Mouse (Mus musculus) forebrain, embryonic 14.5 days (tissue): ENCODE results near the gene Evi2. TPM values are rescaled to one million over a fixed set of nuclear protein-coding genes. Genes with fewer than 3 reads are reported as not detected.

Experiments
- ATAC-seq: fragments of 200-750 bp; cut with Nextera tagmentation; 2 replicates; pipeline ENCODE4 v1.8.0; 2017; ENCODE audit warnings: mild to moderate bottlenecking, moderate library complexity
- DNase-seq: peaks from one replicate; pipeline ENCODE4 v3.0.0-alpha.2; 2015; ENCODE audit warnings: low spot score
- H3K27ac ChIP-seq: fragments of 300-500 bp; sonication (generic); 2 replicates; pipeline ENCODE4 v1.5.1; 2014; ENCODE audit warnings: low read depth, mild to moderate bottlenecking, control low read depth, low read length, moderate library complexity
- H3K27me3 ChIP-seq: fragments of 300-500 bp; sonication (generic); replicated peaks from 2 replicates; pipeline ENCODE4 v1.6.1; 2014; ENCODE audit warnings: low read length, control low read depth, mixed read lengths; ENCODE audit not compliant: control insufficient read depth, insufficient read depth
- H3K36me3 ChIP-seq: fragments of 300-500 bp; sonication (generic); 2 replicates; pipeline ENCODE4 v1.6.1; 2014; ENCODE audit warnings: low read length, control low read depth; ENCODE audit not compliant: control insufficient read depth, insufficient read depth
- H3K4me1 ChIP-seq: fragments of 300-500 bp; sonication (generic); 2 replicates; pipeline ENCODE4 v1.6.1; 2014; ENCODE audit warnings: antibody characterized with exemption, low read length, control low read depth; ENCODE audit not compliant: control insufficient read depth, insufficient read depth
- H3K4me2 ChIP-seq: fragments of 300-500 bp; sonication (generic); 2 replicates; pipeline ENCODE4 v1.6.1; 2014; ENCODE audit warnings: mild to moderate bottlenecking, control low read depth, low read length
- H3K4me3 ChIP-seq: fragments of 300-500 bp; sonication (generic); 2 replicates; pipeline ENCODE4 v1.5.1; 2014; ENCODE audit warnings: low read depth, low read length, control low read depth
- H3K9ac ChIP-seq: fragments of 300-500 bp; sonication (generic); 2 replicates; pipeline ENCODE4 v1.6.1; 2014; ENCODE audit warnings: mild to moderate bottlenecking, low read length, control low read depth, moderate library complexity
- H3K9me3 ChIP-seq: fragments of 300-500 bp; sonication (generic); replicated peaks from 2 replicates; pipeline ENCODE4 v1.6.1; 2016; ENCODE audit warnings: low read length, control low read depth, mixed read lengths; ENCODE audit not compliant: control insufficient read depth
- WGBS: fragments of 180-500 bp; shearing (Covaris S2); extraction: QIAGEN DNeasy Blood & Tissue Kit; methylation state at CpG from one replicate; pipeline ENCODE4 v1.1.7; 2014; 5-methylcytosine and 5-hydroxymethylcytosine counted together
- polyA plus RNA-seq: library from polyadenylated mRNA; unstranded; fragments of >200 nt; fragmentation: Nextera tagmentation; extraction: Ambion mirVana; gene quantifications from 2 replicates; pipeline ENCODE4 v1.2.1, GENCODE M21; 2014

Gene Evi2
- polyA plus RNA-seq, 1 experiment from 2014 or later, result 0.24 TPM

DNA sequence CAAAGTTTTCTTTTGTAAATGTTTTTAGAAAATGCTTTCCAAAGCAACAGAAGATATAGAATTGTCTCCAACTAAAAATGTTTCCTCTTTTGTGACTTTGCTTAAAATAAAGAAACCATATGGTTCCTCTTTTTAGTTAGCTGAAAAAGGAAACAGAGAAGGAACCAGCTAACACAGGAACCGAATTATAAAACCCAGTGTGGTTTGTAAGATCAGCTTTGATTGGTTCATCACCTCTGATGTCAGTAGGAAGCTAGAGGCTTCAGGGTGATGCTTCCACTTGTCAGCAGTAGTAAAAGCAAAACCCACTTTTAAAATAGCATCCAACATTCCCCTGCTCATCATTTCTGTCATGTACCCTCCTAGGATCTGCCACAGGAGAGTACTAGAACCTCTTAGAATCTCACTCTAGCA lies 10.5 kb downstream of the Evi2 start:
- H3K27me3 ChIP-seq, result no peaks in the 10 kb centered on the region
- H3K4me3 ChIP-seq, result no peak overlapping the region
- H3K9me3 ChIP-seq, result no peaks in the 10 kb centered on the region
- no peak overlapping the region for H3K9ac ChIP-seq
- no peak for DNase-seq
- no peaks in the 10 kb centered on the region for H3K36me3 ChIP-seq
- no peak overlapping the region for H3K4me2 ChIP-seq
- WGBS, result 77% methylated on average over 1 of the region's 1 CpGs
- no peak for ATAC-seq
- H3K27ac ChIP-seq, result no peak overlapping the region
- H3K4me1 ChIP-seq, result no peaks in the 10 kb centered on the region

DNA sequence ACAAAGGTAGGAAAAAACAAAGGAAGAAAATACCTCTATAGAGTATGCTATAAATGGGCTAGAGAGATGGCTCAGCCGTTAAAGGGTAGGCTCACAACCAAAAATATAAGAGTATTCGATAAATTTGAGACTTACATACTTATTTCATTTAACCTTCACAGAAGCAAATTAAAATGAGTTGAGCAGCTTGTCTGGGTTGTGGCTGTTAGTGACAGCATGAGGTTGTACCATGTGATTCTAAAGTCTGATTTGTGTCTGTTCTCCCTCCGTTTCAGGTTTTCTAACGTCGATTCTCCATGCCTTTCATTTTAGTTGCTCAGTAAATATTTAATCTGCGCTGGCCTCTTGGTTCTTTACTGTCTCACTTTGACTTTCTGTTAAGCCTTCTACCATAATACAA lies 11.1 kb downstream of the Evi2 start:
- Histone ChIP-seq H3K4me1 (no peaks in the 10 kb centered on the region), H3K9ac (no peak overlapping the region), H3K4me3 (no peak overlapping the region), H3K4me2 (no peak overlapping the region), H3K36me3 (no peaks in the 10 kb centered on the region), H3K9me3 (no peaks in the 10 kb centered on the region), H3K27ac (no peak overlapping the region), H3K27me3 (no peaks in the 10 kb centered on the region)
- 90% methylated on average over 6 of the region's 6 CpGs for WGBS
- ATAC-seq (no peak), DNase-seq (no peak)

DNA sequence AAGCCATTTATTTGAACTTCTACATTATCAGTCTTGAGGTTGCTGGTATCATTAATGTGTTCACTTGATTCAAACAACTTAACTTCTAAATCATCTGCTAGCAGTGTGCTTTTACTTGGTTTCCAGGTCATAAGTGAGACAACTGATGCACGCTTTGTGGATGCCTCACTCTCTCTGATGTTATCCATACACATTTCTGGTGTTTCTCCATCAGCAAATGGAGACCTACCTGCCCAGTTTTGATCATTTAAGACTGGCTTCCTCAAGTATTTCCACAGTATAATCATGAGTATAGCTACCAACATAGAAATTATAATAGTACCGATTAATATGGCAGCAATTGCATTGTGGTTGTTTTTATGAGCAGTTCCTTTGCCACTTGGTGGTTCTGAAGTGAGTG lies 14.6 kb downstream of the Evi2 start:
- Histone ChIP-seq H3K9ac (no peak overlapping the region), H3K27me3 (no peaks in the 10 kb centered on the region), H3K4me3 (no peak overlapping the region), H3K27ac (no peak overlapping the region), H3K4me1 (no peaks in the 10 kb centered on the region), H3K9me3 (no peaks in the 10 kb centered on the region), H3K36me3 (no peaks in the 10 kb centered on the region), H3K4me2 (no peak overlapping the region)
- WGBS, result 95% methylated on average over 2 of the region's 2 CpGs
- DNase-seq, result no peak
- ATAC-seq, result no peak

DNA sequence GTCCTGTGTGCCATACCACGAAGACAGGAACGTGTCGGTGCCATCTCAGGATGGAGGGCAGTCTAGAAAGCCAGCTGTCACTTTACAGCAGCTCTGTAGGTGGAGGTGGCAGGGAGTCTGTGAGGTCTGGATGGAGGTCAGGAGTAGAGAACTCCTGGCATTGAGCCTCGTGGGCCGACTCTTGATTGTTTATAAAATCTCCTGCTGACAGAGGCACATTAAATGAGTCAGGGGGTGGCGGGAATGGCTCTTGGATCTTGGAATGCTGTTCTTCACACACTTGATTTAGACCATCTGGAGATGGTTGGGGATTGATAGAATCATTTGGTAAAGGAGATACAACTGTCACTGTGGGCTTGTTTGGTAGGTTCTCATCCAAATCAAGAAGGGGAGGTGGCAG lies 15.1 kb downstream of the Evi2 start:
- DNase-seq, result no peak
- 78% methylated on average over 6 of the region's 6 CpGs for WGBS
- no peak overlapping the region for H3K4me2 ChIP-seq

DNA sequence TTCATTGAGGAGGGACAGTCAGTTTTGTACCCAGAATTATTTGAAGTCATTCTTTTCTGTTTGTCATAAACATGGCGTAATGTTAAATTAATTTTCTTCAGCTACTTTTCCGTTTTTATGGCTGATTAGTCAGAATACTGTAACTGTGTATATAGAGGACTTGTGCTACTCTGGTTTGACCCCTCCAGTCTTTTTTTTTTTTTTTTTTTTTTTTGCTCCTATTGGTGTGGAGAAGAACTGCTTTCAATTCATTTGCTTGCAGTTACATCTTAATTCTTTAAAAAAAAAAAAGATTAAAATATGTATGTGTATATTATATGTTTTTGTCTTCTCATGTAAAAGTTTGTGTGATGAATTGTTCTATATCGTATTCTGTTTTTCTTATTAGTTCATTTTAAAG lies 18.4 kb downstream of the Evi2 start:
- Histone ChIP-seq H3K9ac (no peak overlapping the region), H3K4me3 (no peak overlapping the region), H3K27ac (no peak overlapping the region), H3K9me3 (no peaks in the 10 kb centered on the region), H3K4me2 (no peak overlapping the region), H3K36me3 (no peaks in the 10 kb centered on the region), H3K27me3 (no peaks in the 10 kb centered on the region), H3K4me1 (no peaks in the 10 kb centered on the region)
- ATAC-seq (no peak), DNase-seq (no peak)
- WGBS, result 92% methylated on average over 3 of the region's 3 CpGs

More for the DNA sequence above, 15.1 kb downstream of the Evi2 start:
- no peak overlapping the region for H3K27ac ChIP-seq
- no peaks in the 10 kb centered on the region for H3K27me3 ChIP-seq
- no peaks in the 10 kb centered on the region for H3K4me1 ChIP-seq
- no peak for ATAC-seq
- no peak overlapping the region for H3K9ac ChIP-seq
- H3K9me3 ChIP-seq, result no peaks in the 10 kb centered on the region
- no peak overlapping the region for H3K4me3 ChIP-seq
- H3K36me3 ChIP-seq, result no peaks in the 10 kb centered on the region

DNA sequence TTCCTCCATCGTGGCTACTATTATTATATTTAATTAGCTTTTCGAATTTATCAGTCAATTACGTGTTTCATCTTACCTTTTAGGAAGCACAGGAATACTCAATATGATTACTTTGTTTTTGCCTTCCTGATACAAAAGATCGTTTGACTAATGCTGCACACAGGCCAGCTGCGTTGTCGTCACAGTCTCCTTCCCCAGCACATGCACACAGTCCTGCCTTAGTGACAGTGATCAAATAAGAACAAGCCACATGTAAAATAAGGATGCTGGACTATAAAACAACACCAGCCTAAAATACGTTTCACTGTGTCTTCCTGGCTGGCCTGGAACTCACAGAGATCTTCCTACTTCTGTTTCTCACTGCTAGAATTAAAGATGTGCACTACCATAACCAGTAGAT lies 25.9 kb downstream of the Evi2 start:
- Histone ChIP-seq H3K36me3 (no peaks in the 10 kb centered on the region), H3K4me1 (peaks cover 8% of the 10 kb centered on the region), H3K9ac (no peak overlapping the region), H3K4me3 (no peak overlapping the region), H3K27me3 (no peaks in the 10 kb centered on the region), H3K4me2 (no peak overlapping the region), H3K27ac (no peak overlapping the region), H3K9me3 (no peaks in the 10 kb centered on the region)
- DNase-seq, result no peak
- no peak for ATAC-seq
- WGBS, result 60% methylated on average over 7 of the region's 7 CpGs

DNA sequence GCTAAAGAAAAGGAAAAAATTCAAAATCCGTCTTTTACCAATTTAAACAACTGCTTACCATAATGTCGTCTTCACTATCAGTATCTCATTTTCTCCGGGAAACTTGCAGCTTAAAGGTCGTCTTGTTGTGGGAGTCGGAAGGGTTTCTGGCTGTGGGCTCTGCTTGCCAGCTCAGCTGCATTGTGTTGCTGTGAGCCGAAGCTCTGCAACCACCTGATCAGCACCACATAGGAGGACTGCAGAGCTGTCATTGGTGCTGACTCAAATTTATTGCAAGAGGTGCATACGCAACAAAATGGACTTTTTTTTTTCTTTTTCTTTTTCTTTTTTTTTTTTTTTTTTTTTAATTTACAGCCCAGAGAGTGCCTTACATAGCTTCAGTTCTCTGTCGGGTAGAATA lies 26.5 kb downstream of the Evi2 start, which contains the start of gene Omg:
Gene Omg, minus strand, starts transcription at position 240 of the 400 bp plus-strand sequence.
- H3K27ac ChIP-seq, result 0 out of 2 replicates have a peak within 1 kb of the TSS, but pooled peaks have one; percentile 14
- H3K36me3 ChIP-seq, result no peaks in the 10 kb centered on the region
- H3K4me3 ChIP-seq, result no peak within 1 kb of the TSS
- H3K9ac ChIP-seq, result no peak within 1 kb of the TSS
- peaks cover 8% of the 10 kb centered on the region for H3K4me1 ChIP-seq
- H3K27me3 ChIP-seq, result no peaks in the 10 kb centered on the region
- ATAC-seq (peak; percentile 63; the same call in 1 of the 2 replicates), DNase-seq (peak; percentile 68)
- no peaks in the 10 kb centered on the region for H3K9me3 ChIP-seq
- no peak within 1 kb of the TSS; the same call in 1 of the 2 replicates for H3K4me2 ChIP-seq
- 18% methylated on average over 8 of the region's 8 CpGs for WGBS

DNA sequence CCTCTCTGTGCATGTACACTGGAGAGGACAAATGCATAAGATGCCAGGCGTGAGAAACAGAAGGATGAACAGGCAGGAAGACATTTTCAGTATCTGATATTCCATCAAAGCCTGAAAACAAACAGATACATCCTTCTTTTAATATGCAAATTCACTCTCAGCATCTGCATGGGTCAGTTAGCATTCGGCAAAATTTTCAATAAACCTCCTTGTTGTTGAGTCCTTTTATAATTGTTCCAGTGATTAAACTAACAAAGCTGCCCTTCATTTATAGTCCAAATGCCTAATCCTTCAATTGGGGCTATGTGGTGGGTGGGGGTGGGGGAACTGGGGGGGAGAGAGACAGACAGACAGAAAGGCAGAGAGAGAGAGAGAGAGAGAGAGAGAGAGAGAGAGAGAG lies 27.5 kb downstream of the Evi2 start:
- no peaks in the 10 kb centered on the region for H3K27me3 ChIP-seq
- no peak overlapping the region for H3K9ac ChIP-seq
- WGBS, result 6% methylated on average over 2 of the region's 2 CpGs
- 0 out of 2 replicates have a peak overlapping the region, but pooled peaks have one; percentile 14 for H3K27ac ChIP-seq
- H3K4me3 ChIP-seq, result no peak overlapping the region
- no peak for ATAC-seq
- H3K9me3 ChIP-seq, result no peaks in the 10 kb centered on the region
- H3K36me3 ChIP-seq, result no peaks in the 10 kb centered on the region
- H3K4me2 ChIP-seq, result no peak overlapping the region
- peak; percentile 24 for DNase-seq
- H3K4me1 ChIP-seq, result peaks cover 8% of the 10 kb centered on the region

DNA sequence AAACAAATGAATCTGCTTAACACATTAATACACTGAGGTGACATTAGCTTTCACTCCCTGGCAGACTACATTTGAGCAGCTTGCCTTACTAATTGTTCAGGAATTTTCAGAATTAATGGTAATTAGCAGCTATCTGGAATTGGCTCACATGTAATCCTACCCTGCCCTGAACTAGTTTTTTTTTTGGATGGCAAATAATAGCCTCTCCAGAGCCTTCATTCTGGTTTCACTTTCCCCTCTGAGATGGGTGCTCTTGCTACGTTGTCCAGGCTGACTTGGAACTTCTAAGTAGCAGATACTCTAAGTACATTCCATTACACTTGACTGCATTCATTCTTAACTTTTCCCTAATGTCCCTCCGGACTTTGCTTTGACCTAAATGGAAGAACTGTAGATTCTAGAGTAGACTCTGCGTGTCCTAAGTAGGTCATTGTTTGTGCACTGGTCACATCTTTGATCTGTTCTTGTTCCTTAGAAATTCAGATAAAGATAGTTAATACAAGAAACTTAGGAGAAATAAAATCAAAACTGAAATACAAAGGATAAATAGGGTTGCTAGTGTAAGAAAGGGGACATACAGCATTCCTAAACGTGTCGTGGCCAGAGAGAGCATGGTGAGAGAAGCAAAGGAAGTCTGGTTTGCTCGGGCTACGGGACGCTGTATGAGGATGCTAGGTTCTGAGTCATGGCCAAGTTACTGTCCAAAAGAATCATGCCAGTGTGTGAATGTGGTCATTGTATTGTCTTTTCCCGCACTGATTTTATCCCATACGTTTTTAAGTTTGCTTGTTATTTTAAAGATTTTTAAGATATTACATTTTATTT lies 35.2 kb downstream of the Evi2 start:
- WGBS, result 49% methylated on average over 10 of the region's 10 CpGs
- Histone ChIP-seq H3K4me3 (no peak overlapping the region), H3K4me2 (no peak overlapping the region; the same call in 1 of the 2 replicates), H3K27me3 (no peaks in the 10 kb centered on the region), H3K27ac (no peak overlapping the region; the same call in 1 of the 2 replicates), H3K4me1 (peaks cover 9% of the 10 kb centered on the region), H3K9ac (no peak overlapping the region), H3K9me3 (no peaks in the 10 kb centered on the region), H3K36me3 (no peaks in the 10 kb centered on the region)
- ATAC-seq (peak; percentile 42; the same call in 1 of the 2 replicates), DNase-seq (peak; percentile 72)
